Mouse (Mus musculus): ENCODE measurements around the gene Taf4. TPM values are rescaled to one million over a fixed set of nuclear protein-coding genes. Genes with fewer than 3 reads are reported as not detected.

Gene Taf4
- total RNA-seq, 2 experiments from 2014 or later = 21.3 to 22.4 TPM

Other genes with a start within 250 kb of the Taf4 start
- 100 to 1,000 TPM in 1 of 2 experiments, 10 to 100 TPM in 1; 97.5 to 105 TPM for gene Lsm14b, start 48.3 kb upstream of the Taf4 start, total RNA-seq (2021)
- gene Psma7, start 65.8 kb upstream of the Taf4 start, total RNA-seq (2021) = 100 to 1,000 TPM; 164 to 173 TPM
- 10 to 100 TPM; 42.2 to 43.7 TPM for gene Ss18l1, start 65.9 kb upstream of the Taf4 start, total RNA-seq (2021)
- gene Mtg2, start 93.9 kb upstream of the Taf4 start, total RNA-seq (2021) = 10 to 100 TPM; 18.3 to 25.3 TPM
- 10 to 100 TPM; 42.8 to 44.2 TPM for gene Hrh3, start 127.8 kb upstream of the Taf4 start, total RNA-seq (2021)
- 10 to 100 TPM; 46.0 to 46.8 TPM for gene Osbpl2, start 142.7 kb upstream of the Taf4 start, total RNA-seq (2021)
- 100 to 1,000 TPM in 1 of 2 experiments, 10 to 100 TPM in 1; 96.9 to 103 TPM for gene Adrm1, start 194.8 kb upstream of the Taf4 start, total RNA-seq (2021)
- gene Lama5, start 249.2 kb upstream of the Taf4 start, total RNA-seq (2021) = 10 to 100 TPM in 1 of 2 experiments, 1 to 10 TPM in 1; 6.5 to 11.0 TPM

All from layer of hippocampus, postnatal 36 days (tissue).